Mouse (Mus musculus) kidney, postnatal 0 days (tissue): ENCODE measurements at regions not wholly inside any gene's neighbourhood (a gene's known extent, or its start where the extent isn't known, plus 50 kb on each side); places are given as distances from the start of the nearest gene placed in this dataset.

Experiments
- ATAC-seq: fragments of 200-750 bp; cut with Nextera tagmentation; replicated peaks from 2 replicates; pipeline ENCODE4 v1.8.0; 2017; ENCODE audit warnings: low read depth, moderate number of reproducible peaks, moderate TSS enrichment, moderate library complexity; ENCODE audit not compliant: low FRiP score
- DNase-seq: peaks from one replicate; pipeline ENCODE4 v3.0.0-alpha.2; 2016; ENCODE audit warnings: low spot score
- H3K27ac ChIP-seq: fragments of 300-500 bp; sonication (generic); 2 replicates; pipeline ENCODE4 v1.5.1; 2014; ENCODE audit warnings: mild to moderate bottlenecking
- H3K27me3 ChIP-seq: fragments of 300-500 bp; sonication (generic); 2 replicates; pipeline ENCODE4 v1.6.1; 2014; ENCODE audit warnings: low read length, mixed read lengths; ENCODE audit not compliant: insufficient read depth
- H3K36me3 ChIP-seq: fragments of 300-500 bp; sonication (generic); 2 replicates; pipeline ENCODE4 v1.6.1; 2014; ENCODE audit warnings: low read length, mixed read lengths; ENCODE audit not compliant: insufficient read depth
- H3K4me1 ChIP-seq: fragments of 300-500 bp; sonication (generic); replicated peaks from 2 replicates; pipeline ENCODE4 v1.6.1; 2014; ENCODE audit warnings: antibody characterized with exemption, low read length, mixed read lengths; ENCODE audit not compliant: insufficient read depth
- H3K4me2 ChIP-seq: fragments of 300-500 bp; sonication (generic); 2 replicates; pipeline ENCODE4 v1.6.1; 2014; ENCODE audit warnings: mild to moderate bottlenecking, low read length, moderate library complexity, mixed read lengths
- H3K4me3 ChIP-seq: fragments of 300-500 bp; sonication (generic); replicated peaks from 2 replicates; pipeline ENCODE4 v1.5.1; 2014; ENCODE audit warnings: low read depth, low read length
- H3K9ac ChIP-seq: fragments of 300-500 bp; sonication (generic); 2 replicates; pipeline ENCODE4 v1.6.1; 2014; ENCODE audit warnings: low read depth, low read length
- H3K9me3 ChIP-seq: fragments of 300-500 bp; sonication (generic); replicated peaks from 2 replicates; pipeline ENCODE4 v1.6.1; 2016; ENCODE audit warnings: low read length, inconsistent platforms, mixed read lengths
- CTCF ChIP-seq: IDR thresholded peaks from 2 replicates; pipeline ENCODE4 v1.5.1; 2016; ENCODE audit warnings: antibody characterized with exemption, low read depth, mild to moderate bottlenecking, moderate library complexity
- WGBS: fragments of 180-500 bp; shearing (Covaris S2); extraction: QIAGEN DNeasy Blood & Tissue Kit; methylation state at CpG from one replicate; pipeline ENCODE4 v1.1.7; 2014; 5-methylcytosine and 5-hydroxymethylcytosine counted together

GRCm38 (mm10) chr16:24093624-24094023 is 105.0 kb upstream of the Bcl6 start:
- WGBS = 88% methylated on average over 8 of the region's 8 CpGs

GRCm38 (mm10) chr16:24092616-24093525 is 104.2 kb upstream of the Bcl6 start:
- Histone ChIP-seq H3K9ac (no peak overlapping the region), H3K4me1 (no peaks in the 10 kb centered on the region), H3K27me3 (no peaks in the 10 kb centered on the region), H3K9me3 (no peaks in the 10 kb centered on the region), H3K36me3 (no peaks in the 10 kb centered on the region), H3K4me2 (no peak overlapping the region), H3K4me3 (no peak overlapping the region), H3K27ac (no peak overlapping the region)
- DNase-seq (no peak), ATAC-seq (no peak)
- no peak for TF ChIP-seq CTCF
- 77% methylated on average over 5 of the region's 5 CpGs for WGBS

More at GRCm38 (mm10) chr16:24093624-24094023, 105.0 kb upstream of the Bcl6 start:
- DNase-seq = no peak
- no peak overlapping the region for H3K27ac ChIP-seq
- no peaks in the 10 kb centered on the region for H3K9me3 ChIP-seq
- no peak overlapping the region for H3K4me2 ChIP-seq
- no peaks in the 10 kb centered on the region for H3K4me1 ChIP-seq
- no peak overlapping the region for H3K9ac ChIP-seq
- no peak overlapping the region for H3K4me3 ChIP-seq
- no peak for ATAC-seq
- no peak for TF ChIP-seq CTCF
- no peaks in the 10 kb centered on the region for H3K36me3 ChIP-seq
- no peaks in the 10 kb centered on the region for H3K27me3 ChIP-seq

DNA sequence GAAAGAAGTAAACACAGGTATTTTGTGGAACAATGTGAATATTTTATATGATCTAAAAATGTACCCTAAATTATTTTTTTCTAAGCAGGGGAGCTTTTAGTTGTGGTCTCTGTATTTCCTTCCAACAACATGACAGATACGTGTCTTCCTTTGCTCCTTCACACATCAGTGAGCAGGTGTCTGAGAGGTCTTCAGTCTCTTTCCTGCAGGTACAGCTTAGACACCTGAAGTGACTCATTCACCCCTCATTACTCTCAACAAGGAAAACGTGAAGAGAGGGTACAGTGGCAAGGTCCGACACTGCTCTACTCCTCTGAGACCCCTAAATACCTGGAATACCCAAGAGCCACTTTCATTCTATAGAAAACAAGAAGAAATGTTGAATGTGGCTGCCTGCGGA is 103.5 kb upstream of the Bcl6 start:
- Histone ChIP-seq H3K9me3 (no peaks in the 10 kb centered on the region), H3K4me1 (no peaks in the 10 kb centered on the region), H3K9ac (no peak overlapping the region), H3K36me3 (no peaks in the 10 kb centered on the region), H3K4me2 (no peak overlapping the region), H3K27me3 (no peaks in the 10 kb centered on the region), H3K4me3 (no peak overlapping the region), H3K27ac (no peak overlapping the region)
- WGBS = 66% methylated on average over 4 of the region's 4 CpGs
- ATAC-seq = no peak
- no peak for DNase-seq
- no peak for TF ChIP-seq CTCF

- Histone ChIP-seq H3K4me3 (no peak overlapping the region), H3K9me3 (no peaks in the 10 kb centered on the region), H3K36me3 (no peaks in the 10 kb centered on the region), H3K27ac (no peak overlapping the region), H3K27me3 (no peaks in the 10 kb centered on the region), H3K4me2 (no peak overlapping the region), H3K4me1 (no peaks in the 10 kb centered on the region), H3K9ac (no peak overlapping the region)
- no peak for ATAC-seq
- WGBS = 75% methylated on average over 4 of the region's 4 CpGs
- DNase-seq = no peak
- TF ChIP-seq CTCF = no peak
Measured at GRCm38 (mm10) chr16:24090981-24091380, 102.3 kb upstream of the Bcl6 start.

DNA sequence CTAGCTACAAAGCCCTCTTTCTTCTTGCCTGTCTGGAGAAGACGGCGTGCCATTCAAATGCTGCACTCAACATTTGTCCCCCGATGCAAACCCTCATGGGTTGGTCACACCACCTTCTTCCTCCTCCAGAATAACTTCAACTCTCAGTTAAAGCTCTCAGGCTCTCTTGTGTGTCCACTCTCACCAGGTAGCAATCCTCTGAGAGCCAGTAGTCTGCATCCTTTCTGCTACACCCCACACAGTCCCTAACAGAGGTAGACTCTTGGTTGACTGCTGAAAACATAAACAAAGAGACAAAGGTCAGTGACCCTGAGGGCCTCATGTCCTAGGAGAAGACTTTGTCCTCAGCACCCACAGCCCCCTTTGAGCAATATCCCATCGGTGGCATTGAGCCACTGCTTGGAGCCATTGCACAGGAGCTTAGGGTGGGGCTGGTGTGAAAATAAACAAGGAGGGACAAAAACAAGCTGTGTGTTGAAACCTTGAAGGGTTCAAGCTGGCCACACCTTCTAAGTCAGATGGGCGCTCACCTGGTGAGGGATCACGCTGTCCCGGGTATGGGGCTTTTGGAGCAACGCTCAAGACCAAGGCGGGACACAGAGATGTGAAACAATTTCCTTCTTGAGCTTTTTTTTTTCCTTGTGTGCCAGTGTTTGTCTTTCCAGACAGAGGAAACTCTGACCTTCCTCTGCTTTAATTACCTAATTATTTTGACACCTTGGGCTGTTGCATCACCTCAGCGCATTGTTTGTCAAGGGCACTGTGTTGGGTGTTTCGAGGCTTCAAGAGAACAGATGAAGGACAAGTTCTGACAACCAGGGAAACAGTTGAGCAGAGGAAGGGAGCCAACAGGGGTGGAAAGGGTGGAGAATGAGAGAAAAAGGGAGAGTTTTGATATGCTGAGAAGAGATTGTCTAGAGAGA is 101.4 kb upstream of the Bcl6 start:
- no peak for ATAC-seq
- Histone ChIP-seq H3K4me2 (no peak overlapping the region), H3K36me3 (no peaks in the 10 kb centered on the region), H3K4me3 (no peak overlapping the region), H3K27ac (no peak overlapping the region), H3K9ac (no peak overlapping the region), H3K9me3 (no peaks in the 10 kb centered on the region), H3K27me3 (no peaks in the 10 kb centered on the region), H3K4me1 (no peaks in the 10 kb centered on the region)
- no peak for DNase-seq
- WGBS = 69% methylated on average over 11 of the region's 11 CpGs
- no peak for TF ChIP-seq CTCF

DNA sequence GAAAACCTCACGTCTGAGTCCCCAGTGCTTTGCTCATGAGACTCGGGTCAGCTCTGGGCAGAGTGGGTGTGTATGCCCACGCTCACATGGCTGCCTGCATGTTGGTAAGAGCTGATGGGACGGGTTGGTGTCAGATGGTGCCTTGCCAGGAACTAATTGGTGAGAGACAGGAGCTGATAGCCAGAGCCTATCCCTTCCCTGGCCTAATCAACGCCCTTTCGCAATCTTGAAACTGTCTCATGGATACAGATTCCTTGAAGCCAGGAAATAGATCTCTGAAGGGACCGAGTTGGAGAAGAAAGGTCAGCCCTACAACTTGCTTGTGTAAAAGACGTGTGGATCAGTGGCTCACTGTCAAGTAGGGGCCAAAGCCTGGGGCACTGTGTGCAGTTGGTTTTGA is 95.3 kb upstream of the Bcl6 start:
- H3K4me2 ChIP-seq = no peak overlapping the region
- H3K4me1 ChIP-seq = no peaks in the 10 kb centered on the region
- no peak for TF ChIP-seq CTCF
- H3K27me3 ChIP-seq = no peaks in the 10 kb centered on the region
- no peaks in the 10 kb centered on the region for H3K9me3 ChIP-seq
- no peak overlapping the region for H3K4me3 ChIP-seq
- DNase-seq (no peak), ATAC-seq (no peak)
- no peak overlapping the region for H3K27ac ChIP-seq
- WGBS = 85% methylated on average over 8 of the region's 8 CpGs
- no peak overlapping the region for H3K9ac ChIP-seq
- no peaks in the 10 kb centered on the region for H3K36me3 ChIP-seq
